Comparison of ENCODE assay signal across 17 mouse cellular contexts in the genomic region with DNA sequence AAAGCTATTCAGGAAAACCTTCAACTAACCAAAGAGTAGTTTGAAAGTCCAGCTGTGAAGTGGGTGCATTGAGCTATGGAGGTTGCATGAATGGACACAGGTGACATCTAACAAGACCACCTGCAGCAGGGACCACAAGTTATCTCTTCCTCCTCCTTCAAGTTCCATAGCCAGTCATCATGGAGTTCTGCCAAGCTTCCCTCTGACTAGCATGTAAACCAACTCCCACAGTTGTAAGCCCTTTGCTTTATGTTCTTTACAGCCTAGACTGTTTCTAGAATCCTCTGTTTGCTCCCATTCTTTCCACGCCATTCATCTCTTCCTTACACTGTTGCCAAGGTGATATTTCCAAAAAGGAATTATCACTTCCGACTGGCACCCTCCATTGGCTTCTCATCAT.
"Had no signal": no experiment of that assay in that cellular context is flagged by ENCODE, and none has a peak within 500 bp of the region (broad histone marks: within the 10 kb centered on the region; RNA-seq: fewer than 3 reads in every experiment).

No protein-coding gene starts in this region.

- H3K4me1 ChIP-seq: liver, embryonic 13.5 days; stomach, embryonic 15.5 days had no signal

- H3K4me2 ChIP-seq: liver, embryonic 13.5 days; midbrain, embryonic 11.5 days; neural tube, embryonic 15.5 days; stomach, embryonic 15.5 days had no signal

- DNase-seq: kidney, adult 18-20 months; kidney, adult 9 months; kidney, postnatal 25 days; liver, embryonic 13.5 days; lung, adult 2 months; lung, postnatal 14 days; lung, postnatal 4 days; midbrain, embryonic 14.5 days; right cerebral cortex, adult 18-20 months; right cerebral cortex, postnatal 14 days; right cerebral cortex, postnatal 4 days; thymus, postnatal 25 days had no signal

- H3K27me3 ChIP-seq: liver, embryonic 13.5 days; neural tube, embryonic 15.5 days; stomach, embryonic 15.5 days had no signal

- H3K9me3 ChIP-seq: liver, embryonic 13.5 days; neural tube, embryonic 15.5 days; stomach, embryonic 15.5 days had no signal

- H3K36me3 ChIP-seq: liver, embryonic 13.5 days; neural tube, embryonic 15.5 days; stomach, embryonic 15.5 days had no signal

- H3K27ac ChIP-seq: kidney, postnatal 0 days; liver, embryonic 13.5 days; neural tube, embryonic 15.5 days; stomach, embryonic 15.5 days had no signal

- H3K4me3 ChIP-seq: liver, embryonic 13.5 days; myocyte; neural tube, embryonic 15.5 days; stomach, embryonic 15.5 days had no signal

- H3K9ac ChIP-seq: liver, embryonic 13.5 days; neural tube, embryonic 15.5 days; stomach, embryonic 15.5 days had no signal
